Mouse (Mus musculus) forebrain, postnatal 0 days (tissue): ENCODE data around the gene Slc25a13. TPM values are rescaled to one million over a fixed set of nuclear protein-coding genes. Genes with fewer than 3 reads are reported as not detected.

ENCODE experiments used
- ATAC-seq: fragments of 200-750 bp; cut with Nextera tagmentation; 2 replicates; pipeline ENCODE4 v1.8.0; 2017; ENCODE audit warnings: mild to moderate bottlenecking, moderate library complexity
- DNase-seq: peaks from one replicate; pipeline ENCODE4 v3.0.0-alpha.2; 2015
- H3K27ac ChIP-seq: fragments of 300-500 bp; sonication (generic); 2 replicates; pipeline ENCODE4 v1.5.1; 2014; ENCODE audit warnings: low read depth, mild to moderate bottlenecking, antibody characterized with exemption, low read length, moderate library complexity, mixed read lengths
- H3K27me3 ChIP-seq: fragments of 300-500 bp; sonication (generic); 2 replicates; pipeline ENCODE4 v1.6.1; 2014; ENCODE audit warnings: mild to moderate bottlenecking, low read length, mixed read lengths; ENCODE audit not compliant: insufficient read depth
- H3K36me3 ChIP-seq: fragments of 300-500 bp; sonication (generic); 2 replicates; pipeline ENCODE4 v1.6.1; 2014; ENCODE audit warnings: mild to moderate bottlenecking, moderate library complexity; ENCODE audit not compliant: insufficient read depth
- H3K4me1 ChIP-seq: fragments of 300-500 bp; sonication (generic); 2 replicates; pipeline ENCODE4 v1.6.1; 2014; ENCODE audit warnings: antibody characterized with exemption; ENCODE audit not compliant: insufficient read depth
- H3K4me2 ChIP-seq: fragments of 300-500 bp; sonication (generic); 2 replicates; pipeline ENCODE4 v1.6.1; 2014; ENCODE audit warnings: low read depth, mild to moderate bottlenecking, moderate library complexity
- H3K4me3 ChIP-seq: fragments of 300-500 bp; sonication (generic); 2 replicates; pipeline ENCODE4 v1.5.1; 2014; ENCODE audit warnings: low read depth, low read length, mixed read lengths
- H3K9ac ChIP-seq: fragments of 300-500 bp; sonication (generic); 2 replicates; pipeline ENCODE4 v1.6.1; 2014; ENCODE audit warnings: mild to moderate bottlenecking
- H3K9me3 ChIP-seq: fragments of 300-500 bp; sonication (generic); 2 replicates; pipeline ENCODE4 v1.6.1; 2016; ENCODE audit warnings: low read length
- CTCF ChIP-seq: sonication (generic); IDR thresholded peaks from 2 replicates; pipeline ENCODE4 v1.5.1; 2016; ENCODE audit warnings: antibody characterized with exemption, control low read depth, low read depth
- WGBS: fragments of 180-500 bp; shearing (Covaris S2); extraction: QIAGEN DNeasy Blood & Tissue Kit; methylation state at CpG from one replicate; pipeline ENCODE4 v1.1.7; 2014; 5-methylcytosine and 5-hydroxymethylcytosine counted together
- polyA plus RNA-seq: library from polyadenylated mRNA; unstranded; fragments of >200 nt; fragmentation: Nextera tagmentation; extraction: Ambion mirVana; gene quantifications from 2 replicates; pipeline ENCODE4 v1.2.1, GENCODE M21; 2015
- total RNA-seq: library from RNA; depleted of rRNA; stranded (reverse); fragments of >200 nt; gene quantifications from 2 replicates; pipeline ENCODE4 v1.2.3, GENCODE M21; 2014

Slc25a13 gene
- total and polyA plus RNA-seq, 2 experiments from 2014 or later = 3.1 to 5.2 TPM

DNA sequence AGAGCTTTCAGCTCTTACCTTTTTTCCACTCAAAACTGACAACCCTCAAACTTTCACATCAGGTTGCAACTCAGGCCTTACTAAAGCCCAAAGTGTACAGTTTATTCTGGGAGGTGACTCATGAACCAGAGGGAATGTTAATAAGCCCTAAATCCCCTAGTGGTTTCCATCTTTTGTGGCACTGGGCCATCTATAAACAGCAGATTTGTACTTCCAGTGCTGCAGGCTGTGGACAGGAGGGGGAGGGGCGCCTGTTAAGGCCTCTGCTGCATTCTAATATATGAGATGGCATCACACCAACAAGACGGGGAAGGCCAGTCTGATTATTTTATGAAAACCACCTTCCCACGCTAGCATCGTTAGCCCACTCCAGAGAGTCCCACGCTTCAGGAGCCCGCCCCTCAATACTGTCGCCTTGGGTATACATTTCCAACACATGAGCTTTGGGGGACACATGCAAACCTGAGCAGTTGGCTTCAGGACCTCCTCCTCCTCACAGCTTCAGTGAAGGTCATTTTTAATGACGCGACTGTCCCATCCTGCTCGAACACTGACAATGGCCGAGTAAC lies 48.3 kb downstream of the Slc25a13 start:
- H3K36me3 ChIP-seq = no peaks in the 10 kb centered on the region
- no peaks in the 10 kb centered on the region for H3K9me3 ChIP-seq
- ATAC-seq (no peak), DNase-seq (no peak)
- no peak overlapping the region for H3K9ac ChIP-seq
- H3K27me3 ChIP-seq = no peaks in the 10 kb centered on the region
- H3K27ac ChIP-seq = no peak overlapping the region
- H3K4me3 ChIP-seq = no peak overlapping the region
- 47% methylated on average over 11 of the region's 11 CpGs for WGBS
- H3K4me1 ChIP-seq = peaks cover 4% of the 10 kb centered on the region; the same call in 1 of the 2 replicates
- TF ChIP-seq CTCF = no peak
- H3K4me2 ChIP-seq = no peak overlapping the region

DNA sequence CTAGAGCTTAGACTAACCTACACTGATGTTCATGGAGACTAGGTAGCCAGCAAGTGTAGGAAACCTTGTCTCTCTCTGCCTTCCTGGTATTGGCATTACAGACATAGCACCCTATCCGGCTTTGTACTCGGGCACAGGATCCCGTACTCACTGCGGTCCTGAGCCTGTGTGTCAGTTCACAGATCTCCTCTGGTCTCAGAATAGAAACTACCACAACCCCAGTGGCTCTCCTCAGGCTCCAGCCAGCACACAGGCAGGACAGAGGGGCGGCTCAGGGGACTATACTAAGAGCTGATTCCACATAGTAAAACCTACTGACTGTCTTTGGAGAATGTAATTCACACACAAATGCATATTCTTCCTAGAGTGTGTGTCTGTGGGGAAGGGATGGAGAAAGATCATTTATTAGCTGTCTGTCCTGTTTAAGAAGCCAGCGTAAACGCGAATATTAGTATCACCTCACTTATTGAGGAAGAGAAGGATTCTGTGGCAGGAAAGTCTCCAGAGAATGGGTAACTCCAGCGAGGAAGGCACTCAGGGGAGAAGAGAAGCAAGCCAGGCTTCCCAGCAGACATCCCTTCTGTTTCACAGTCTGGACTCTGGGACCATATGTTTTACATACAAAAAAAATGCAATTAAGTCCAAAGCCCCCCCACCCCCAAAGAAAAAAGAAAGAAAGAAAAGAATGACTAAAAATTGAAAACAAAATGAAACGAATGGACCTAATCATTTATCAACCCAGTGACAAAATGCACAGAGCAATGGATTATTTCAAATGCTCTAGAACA lies 49.4 kb downstream of the Slc25a13 start:
- peaks cover 4% of the 10 kb centered on the region; the same call in 1 of the 2 replicates for H3K4me1 ChIP-seq
- TF ChIP-seq CTCF = no peak
- ATAC-seq (no peak), DNase-seq (no peak)
- H3K4me3 ChIP-seq = no peak overlapping the region
- no peaks in the 10 kb centered on the region for H3K27me3 ChIP-seq
- H3K4me2 ChIP-seq = no peak overlapping the region
- no peak overlapping the region for H3K27ac ChIP-seq
- H3K36me3 ChIP-seq = no peaks in the 10 kb centered on the region
- 84% methylated on average over 10 of the region's 10 CpGs for WGBS
- no peaks in the 10 kb centered on the region for H3K9me3 ChIP-seq
- H3K9ac ChIP-seq = no peak overlapping the region

DNA sequence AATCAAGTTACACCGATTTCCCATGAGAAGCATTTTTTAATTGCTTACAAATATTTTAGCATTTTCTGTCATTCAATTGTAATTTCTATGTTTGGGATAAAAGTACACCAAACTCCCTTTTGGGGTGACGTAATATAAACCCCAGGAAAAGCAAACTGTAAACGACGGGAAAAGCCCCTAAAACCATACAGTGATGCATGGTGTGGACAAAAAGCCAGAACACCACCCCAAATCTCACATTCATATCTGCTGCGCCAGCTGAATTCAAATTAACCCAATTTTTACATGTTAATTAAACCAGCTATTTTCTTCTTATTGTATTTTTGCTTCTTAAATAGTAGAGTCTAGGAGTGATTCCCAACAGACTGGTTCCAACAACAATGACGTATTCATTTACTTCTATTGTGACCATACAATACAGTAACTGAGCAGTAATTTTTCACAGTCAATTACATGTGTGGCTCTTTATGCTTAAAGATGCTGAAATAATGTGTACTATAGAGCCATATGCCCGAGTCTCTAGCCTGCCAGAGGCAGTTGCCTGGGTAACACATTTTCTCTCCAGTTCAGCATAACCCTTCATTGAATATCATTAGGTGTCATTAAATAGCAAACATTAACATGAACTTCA lies 53.9 kb downstream of the Slc25a13 start:
- H3K9me3 ChIP-seq = no peaks in the 10 kb centered on the region
- H3K27me3 ChIP-seq = no peaks in the 10 kb centered on the region
- ATAC-seq (peak; percentile 74), DNase-seq (no peak)
- H3K9ac ChIP-seq = no peak overlapping the region
- H3K27ac ChIP-seq = no peak overlapping the region
- H3K4me3 ChIP-seq = no peak overlapping the region
- no peak overlapping the region; the same call in 1 of the 2 replicates for H3K4me2 ChIP-seq
- TF ChIP-seq CTCF = no peak
- peaks cover 4% of the 10 kb centered on the region; the same call in 1 of the 2 replicates for H3K4me1 ChIP-seq
- no peaks in the 10 kb centered on the region for H3K36me3 ChIP-seq
- 16% methylated on average over 7 of the region's 7 CpGs for WGBS

DNA sequence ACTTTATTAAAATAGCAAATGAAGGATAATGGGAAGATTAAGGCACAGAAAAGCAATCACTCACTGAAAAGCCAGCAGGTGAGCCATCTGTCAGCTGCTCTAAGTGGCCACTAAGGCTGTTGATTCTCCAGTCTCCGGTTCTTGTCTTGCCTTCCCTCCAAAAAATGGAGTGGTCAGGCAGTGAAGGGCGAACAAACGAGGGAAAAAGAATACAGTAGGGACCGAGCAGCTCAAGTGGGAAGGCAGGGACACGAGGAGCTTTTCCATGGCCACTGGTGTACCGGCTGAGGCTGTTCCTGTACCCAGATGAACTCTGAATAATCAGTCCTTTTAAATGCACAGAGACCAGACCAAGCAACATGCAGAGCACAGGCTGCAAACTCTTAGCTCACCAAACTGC lies 54.8 kb downstream of the Slc25a13 start:
- H3K27ac ChIP-seq = no peak overlapping the region
- no peak for ATAC-seq
- no peak for DNase-seq
- no peaks in the 10 kb centered on the region for H3K27me3 ChIP-seq
- H3K36me3 ChIP-seq = no peaks in the 10 kb centered on the region
- H3K4me3 ChIP-seq = no peak overlapping the region
- 15% methylated on average over 6 of the region's 6 CpGs for WGBS
- TF ChIP-seq CTCF = no peak
- H3K9me3 ChIP-seq = no peaks in the 10 kb centered on the region
- no peak overlapping the region for H3K4me2 ChIP-seq
- peaks cover 4% of the 10 kb centered on the region; the same call in 1 of the 2 replicates for H3K4me1 ChIP-seq
- H3K9ac ChIP-seq = no peak overlapping the region

DNA sequence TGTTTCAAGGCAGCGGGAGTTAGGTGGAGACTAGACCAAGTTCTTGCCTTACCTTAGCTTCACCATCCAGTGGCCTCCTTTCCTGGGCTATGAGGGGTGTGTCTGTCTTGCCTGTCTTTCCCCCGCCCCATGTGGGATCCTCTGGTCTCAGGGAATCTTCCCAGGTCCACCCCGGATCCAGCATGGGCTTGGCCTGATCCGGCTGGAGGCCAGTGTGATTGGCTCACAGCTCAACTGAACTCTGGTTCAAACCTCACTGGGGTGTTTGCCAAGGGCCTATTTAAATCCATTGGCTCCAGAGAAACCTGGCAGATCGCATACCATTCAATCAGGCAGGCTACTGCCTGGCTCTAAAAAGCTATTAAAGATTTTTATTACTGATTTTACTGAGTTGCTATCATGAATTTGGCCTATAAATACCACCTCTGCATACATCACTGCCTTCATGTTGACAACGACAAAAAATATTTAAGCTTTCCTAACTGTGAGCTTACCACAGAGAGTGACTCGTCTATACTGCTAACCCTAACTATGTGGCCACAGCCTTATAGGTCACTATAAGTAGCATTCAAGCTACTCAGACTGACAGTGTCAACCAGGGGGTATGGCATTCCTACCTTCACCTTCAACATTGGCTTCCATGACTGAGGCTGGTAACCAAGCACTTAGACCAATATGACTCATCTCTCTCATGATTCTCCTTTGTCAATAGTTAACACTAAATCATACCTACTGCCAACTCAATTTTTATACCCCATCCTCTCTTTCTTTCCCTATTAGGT lies 56.1 kb downstream of the Slc25a13 start:
- peaks cover 4% of the 10 kb centered on the region; the same call in 1 of the 2 replicates for H3K4me1 ChIP-seq
- no peaks in the 10 kb centered on the region for H3K9me3 ChIP-seq
- H3K27ac ChIP-seq = no peak overlapping the region
- no peak overlapping the region for H3K9ac ChIP-seq
- H3K4me3 ChIP-seq = no peak overlapping the region
- no peak for DNase-seq
- no peak for ATAC-seq
- 82% methylated on average over 7 of the region's 7 CpGs for WGBS
- no peaks in the 10 kb centered on the region for H3K27me3 ChIP-seq
- no peaks in the 10 kb centered on the region for H3K36me3 ChIP-seq
- TF ChIP-seq CTCF = no peak
- no peak overlapping the region for H3K4me2 ChIP-seq

DNA sequence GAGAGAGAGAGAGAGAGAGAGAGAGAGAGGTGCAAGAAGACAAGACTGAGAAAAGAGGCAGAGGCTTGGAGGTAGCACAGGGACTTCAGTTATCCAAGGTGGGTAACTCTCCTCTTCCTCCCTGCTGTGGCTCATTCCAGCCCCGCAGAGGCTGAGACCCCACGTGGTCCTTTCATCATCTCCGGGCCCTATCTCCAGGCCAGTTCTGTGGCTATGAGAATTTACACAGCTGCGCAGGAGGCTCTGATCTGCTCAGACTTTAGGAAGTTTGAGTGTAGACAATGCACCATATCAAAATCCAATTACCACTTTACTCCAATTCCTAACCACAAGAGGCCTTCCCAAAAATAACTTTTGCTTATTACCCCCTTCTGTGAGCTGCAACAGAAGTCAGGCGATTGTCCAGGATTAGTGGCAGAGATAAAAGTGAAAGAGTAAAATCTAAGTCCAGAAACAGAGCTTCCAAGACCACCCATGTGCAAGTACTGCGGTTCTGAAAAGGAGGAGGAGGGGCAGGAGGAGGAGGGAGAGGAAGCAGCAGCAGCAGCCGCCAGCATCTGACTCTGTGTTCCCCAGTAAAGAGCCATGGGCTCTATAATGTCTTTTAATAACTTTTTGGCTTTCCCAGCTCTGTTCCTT lies 57.6 kb downstream of the Slc25a13 start:
- WGBS = 15% methylated on average over 7 of the region's 7 CpGs

More for the DNA sequence above, 57.6 kb downstream of the Slc25a13 start:
- Histone ChIP-seq H3K4me2 (no peak overlapping the region), H3K9me3 (no peaks in the 10 kb centered on the region), H3K27me3 (no peaks in the 10 kb centered on the region), H3K9ac (no peak overlapping the region), H3K4me3 (no peak overlapping the region), H3K27ac (no peak overlapping the region), H3K36me3 (no peaks in the 10 kb centered on the region), H3K4me1 (peaks cover 4% of the 10 kb centered on the region; the same call in 1 of the 2 replicates)
- no peak for DNase-seq
- ATAC-seq = no peak
- no peak for TF ChIP-seq CTCF
